12 mouse cellular contexts compared by ENCODE assay signal in the genomic region with DNA sequence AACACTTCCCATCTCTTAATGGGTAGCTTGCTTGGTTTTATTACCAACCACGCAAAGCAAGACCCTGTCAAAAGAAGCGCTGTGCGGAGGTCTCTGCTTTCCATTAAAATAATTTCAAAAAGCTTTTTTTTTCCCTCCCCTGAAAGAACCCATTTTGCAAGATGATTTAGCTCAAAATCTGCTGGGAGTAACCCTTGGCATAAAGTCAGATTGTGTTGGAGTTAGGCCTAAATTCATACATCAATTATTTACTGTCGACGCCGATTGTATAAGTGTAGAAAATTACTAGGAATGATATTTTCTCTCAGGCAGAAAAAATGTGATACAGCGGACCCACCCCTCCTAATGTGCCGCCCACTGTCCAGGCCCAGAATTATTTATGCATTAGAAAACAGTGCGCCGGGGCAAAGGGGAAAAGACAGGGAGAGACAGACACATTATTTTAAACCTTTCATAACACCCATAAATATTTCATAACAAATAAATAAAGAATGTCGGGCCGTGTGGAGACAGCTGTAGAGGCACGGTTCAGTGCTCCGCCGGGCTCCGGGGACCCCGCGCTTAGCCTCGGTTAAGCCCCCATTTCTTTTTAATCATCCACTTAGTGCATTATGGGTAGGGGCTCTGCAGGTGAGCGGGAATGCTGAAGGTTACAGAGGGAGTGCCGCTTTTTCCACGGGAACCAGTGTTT.
A peak's percentile ranks its signal among the peaks of the same experiment; 100 is the strongest.
DNase-seq lines count a peak whose midpoint lies in the region; ATAC-seq and TF ChIP-seq lines count a peak whose summit lies in the region.
"Had no signal": no experiment of that assay in that cellular context is flagged by ENCODE, and none has a peak within 500 bp of the region (broad histone marks: within the 10 kb centered on the region; RNA-seq: fewer than 3 reads in every experiment).

No protein-coding gene starts in this region.

- ATAC-seq in forebrain, embryonic 16.5 days: peak; percentile 38; the same call in 1 of the 2 replicates
- ATAC-seq in lung, embryonic 14.5 days (ENCODE audit: insufficient read depth): no peak
- no peak for ATAC-seq in limb, embryonic 14.5 days (ENCODE audit: low FRiP score, low read depth)
- ATAC-seq: Patski had no signal

- no peak for TF ChIP-seq POLR2A in limb, embryonic 14.5 days (IDR thresholded peaks at IDR 0.05; ENCODE audit: borderline replicate concordance, extremely low read depth, insufficient read depth, insufficient read length)

- 58% methylated on average over 22 of the region's 22 CpGs for WGBS in forebrain, embryonic 16.5 days
- WGBS in forebrain, embryonic 10.5 days: 77% methylated on average over 22 of the region's 22 CpGs
- WGBS in lung, embryonic 14.5 days: 43% methylated on average over 22 of the region's 22 CpGs
- 28% methylated on average over 22 of the region's 22 CpGs for WGBS in limb, embryonic 14.5 days

- H3K9ac ChIP-seq in forebrain, embryonic 16.5 days (replicated peaks; ENCODE audit: low read depth, low read length): no peak overlapping the region
- H3K9ac ChIP-seq in lung, embryonic 14.5 days: no peak overlapping the region
- H3K9ac ChIP-seq in limb, embryonic 14.5 days (ENCODE audit: low read depth, low read length, severe bottlenecking): no peak overlapping the region
- H3K9ac ChIP-seq: liver, embryonic 15.5 days had no signal

- H3K9me3 ChIP-seq in forebrain, embryonic 16.5 days (ENCODE audit: control insufficient read depth, low read length): no peaks in the 10 kb centered on the region
- H3K9me3 ChIP-seq in forebrain, embryonic 10.5 days: no peaks in the 10 kb centered on the region
- H3K9me3 ChIP-seq in lung, embryonic 14.5 days (ENCODE audit: low read depth, low read length): no peaks in the 10 kb centered on the region
- H3K9me3 ChIP-seq in limb, embryonic 14.5 days (ENCODE audit: control insufficient read depth, low read length): no peaks in the 10 kb centered on the region
- H3K9me3 ChIP-seq: liver, embryonic 15.5 days had no signal

- H3K36me3 ChIP-seq in forebrain, embryonic 16.5 days (ENCODE audit: control insufficient read depth, insufficient read depth): no peaks in the 10 kb centered on the region
- no peaks in the 10 kb centered on the region for H3K36me3 ChIP-seq in forebrain, embryonic 10.5 days (replicated peaks)
- no peaks in the 10 kb centered on the region for H3K36me3 ChIP-seq in lung, embryonic 14.5 days (ENCODE audit: insufficient read depth)
- H3K36me3 ChIP-seq in limb, embryonic 14.5 days (ENCODE audit: control insufficient read depth, insufficient read depth, low read length): no peaks in the 10 kb centered on the region
- H3K36me3 ChIP-seq: liver, embryonic 15.5 days had no signal

- no peak for TF ChIP-seq CTCF in lung, embryonic 14.5 days (IDR thresholded peaks at IDR 0.05; ENCODE audit: low read depth)

- no peak for DNase-seq in forebrain, embryonic 10.5 days (ENCODE audit: extremely low spot score, low spot score)
- peak; percentile 23 for DNase-seq in lung, embryonic 14.5 days
- DNase-seq in lung, adult 18-20 months: no peak
- DNase-seq in limb, embryonic 14.5 days (ENCODE audit: low spot score): no peak
- peak; percentile 20 for DNase-seq in retina, postnatal 1 day
- no peak for DNase-seq in gastrocnemius, adult 18-20 months (ENCODE audit: low spot score)
- DNase-seq in liver: no peak
- DNase-seq: cerebellum, adult 8-10 months; heart, postnatal 4 days had no signal

- no peak overlapping the region for H3K4me2 ChIP-seq in forebrain, embryonic 16.5 days (ENCODE audit: low read length)
- H3K4me2 ChIP-seq in lung, embryonic 14.5 days: 0 out of 2 replicates have a peak overlapping the region, but pooled peaks have one; percentile 3
- peak overlapping the region; percentile 24 for H3K4me2 ChIP-seq in limb, embryonic 14.5 days (replicated peaks; ENCODE audit: low read depth, low read length, severe bottlenecking)
- H3K4me2 ChIP-seq: liver, embryonic 15.5 days had no signal

- H3K4me3 ChIP-seq in forebrain, embryonic 16.5 days (replicated peaks; ENCODE audit: low read length): no peak overlapping the region
- no peak overlapping the region for H3K4me3 ChIP-seq in forebrain, embryonic 10.5 days
- no peak overlapping the region for H3K4me3 ChIP-seq in lung, embryonic 14.5 days (ENCODE audit: low read depth, low read length)
- H3K4me3 ChIP-seq in limb, embryonic 14.5 days (replicated peaks; ENCODE audit: low read length): no peak overlapping the region
- H3K4me3 ChIP-seq: liver, embryonic 15.5 days had no signal

- peaks cover 2% of the 10 kb centered on the region; the same call in 1 of the 2 replicates for H3K4me1 ChIP-seq in forebrain, embryonic 16.5 days (replicated peaks; ENCODE audit: control insufficient read depth, insufficient read depth, low read length)
- H3K4me1 ChIP-seq in forebrain, embryonic 10.5 days: peaks cover 5% of the 10 kb centered on the region; the same call in 1 of the 2 replicates
- H3K4me1 ChIP-seq in lung, embryonic 14.5 days (ENCODE audit: insufficient read depth): no peaks in the 10 kb centered on the region
- H3K4me1 ChIP-seq in limb, embryonic 14.5 days (ENCODE audit: control insufficient read depth, insufficient read depth, low read length): peaks cover 9% of the 10 kb centered on the region; the same call in 1 of the 2 replicates
- H3K4me1 ChIP-seq: liver, embryonic 15.5 days had no signal

- no peaks in the 10 kb centered on the region for H3K27me3 ChIP-seq in forebrain, embryonic 16.5 days (replicated peaks; ENCODE audit: control insufficient read depth, insufficient read depth, low read length)
- peaks cover 4% of the 10 kb centered on the region; the same call in 1 of the 2 replicates for H3K27me3 ChIP-seq in forebrain, embryonic 10.5 days (ENCODE audit: poor library complexity, severe bottlenecking)
- no peaks in the 10 kb centered on the region for H3K27me3 ChIP-seq in lung, embryonic 14.5 days (ENCODE audit: insufficient read depth, low read length)
- H3K27me3 ChIP-seq in limb, embryonic 14.5 days (ENCODE audit: control insufficient read depth, insufficient read depth, low read length): no peaks in the 10 kb centered on the region
- H3K27me3 ChIP-seq: liver, embryonic 15.5 days had no signal

- no peak overlapping the region for H3K27ac ChIP-seq in forebrain, embryonic 16.5 days (ENCODE audit: low read length)
- H3K27ac ChIP-seq in forebrain, embryonic 10.5 days: no peak overlapping the region
- no peak overlapping the region for H3K27ac ChIP-seq in lung, embryonic 14.5 days (ENCODE audit: low read depth)
- no peak overlapping the region for H3K27ac ChIP-seq in limb, embryonic 14.5 days (replicated peaks; ENCODE audit: low read depth, low read length)
- H3K27ac ChIP-seq: liver, embryonic 15.5 days had no signal

Comparison
In these comparisons a context has a peak if more than half of its experiments do, and no peak if none do; other contexts are left out.
1. DNase-seq: peak in lung, embryonic 14.5 days (single experiment) and retina, postnatal 1 day (single experiment); none in forebrain, embryonic 10.5 days (single experiment), lung, adult 18-20 months (0 of 2), limb, embryonic 14.5 days (single experiment), gastrocnemius, adult 18-20 months (single experiment) and liver (single experiment).